Mouse (Mus musculus): ENCODE measurements at regions not wholly inside any gene's neighbourhood (a gene's known extent, or its start where the extent isn't known, plus 50 kb on each side); places are given as distances from the start of the nearest gene placed in this dataset.
A peak's percentile ranks its signal among the peaks of the same experiment; 100 is the strongest.

GRCm38 (mm10) chr2:47750997-47751623 is 1062.8 kb upstream of the Acvr2a start:
- no peak for DNase-seq (ENCODE audit: low spot score)
- no peaks in the 10 kb centered on the region for H3K4me1 ChIP-seq (ENCODE audit: insufficient read depth, low read length)
- H3K36me3 ChIP-seq (ENCODE audit: insufficient read depth, low read length): no peaks in the 10 kb centered on the region

DNA sequence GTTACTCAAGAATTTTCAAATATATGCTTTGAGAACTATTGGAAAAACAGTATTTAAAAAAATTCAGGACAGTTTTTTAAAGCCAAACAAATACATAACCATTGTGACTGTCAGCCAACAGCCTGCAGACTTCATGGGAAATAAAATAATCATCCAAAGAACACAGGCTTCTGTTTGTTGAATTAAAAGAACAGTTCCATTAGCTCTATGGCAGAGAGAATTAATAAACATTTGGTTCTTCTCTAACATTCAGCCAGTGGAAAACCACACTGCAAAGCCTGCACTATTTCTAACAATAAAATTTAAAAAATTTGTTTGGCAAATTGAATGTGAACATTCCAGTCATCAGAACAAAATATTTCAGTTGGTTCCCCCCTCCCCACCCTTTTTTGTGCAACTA is 1058.2 kb upstream of the Acvr2a start:
- no peak for ATAC-seq (ENCODE audit: low FRiP score)
- Histone ChIP-seq H3K4me3 (ENCODE audit: low read depth, low read length) (no peak overlapping the region), H3K9me3 (ENCODE audit: low read length) (no peaks in the 10 kb centered on the region), H3K27me3 (ENCODE audit: insufficient read depth, low read length) (no peaks in the 10 kb centered on the region), H3K36me3 (ENCODE audit: insufficient read depth, low read length) (no peaks in the 10 kb centered on the region), H3K9ac (replicated peaks; ENCODE audit: low read length, poor library complexity, severe bottlenecking) (no peak overlapping the region), H3K4me1 (ENCODE audit: insufficient read depth, low read length) (no peaks in the 10 kb centered on the region), H3K4me2 (ENCODE audit: low read depth, low read length, poor library complexity, severe bottlenecking) (no peak overlapping the region), H3K27ac (ENCODE audit: low read depth, low read length) (no peak overlapping the region)
- DNase-seq (ENCODE audit: low spot score): no peak
- TF ChIP-seq CTCF (IDR thresholded peaks at IDR 0.05): no peak

More at GRCm38 (mm10) chr2:47750997-47751623, 1062.8 kb upstream of the Acvr2a start:
- no peak for ATAC-seq (ENCODE audit: low FRiP score)
- no peak overlapping the region for H3K9ac ChIP-seq (replicated peaks; ENCODE audit: low read length, poor library complexity, severe bottlenecking)
- TF ChIP-seq CTCF (IDR thresholded peaks at IDR 0.05): no peak
- H3K4me3 ChIP-seq (ENCODE audit: low read depth, low read length): no peak overlapping the region
- H3K27me3 ChIP-seq (ENCODE audit: insufficient read depth, low read length): no peaks in the 10 kb centered on the region
- H3K27ac ChIP-seq (ENCODE audit: low read depth, low read length): no peak overlapping the region
- no peaks in the 10 kb centered on the region for H3K9me3 ChIP-seq (ENCODE audit: low read length)
- WGBS: 76% methylated on average over 4 of the region's 4 CpGs
- no peak overlapping the region for H3K4me2 ChIP-seq (ENCODE audit: low read depth, low read length, poor library complexity, severe bottlenecking)

DNA sequence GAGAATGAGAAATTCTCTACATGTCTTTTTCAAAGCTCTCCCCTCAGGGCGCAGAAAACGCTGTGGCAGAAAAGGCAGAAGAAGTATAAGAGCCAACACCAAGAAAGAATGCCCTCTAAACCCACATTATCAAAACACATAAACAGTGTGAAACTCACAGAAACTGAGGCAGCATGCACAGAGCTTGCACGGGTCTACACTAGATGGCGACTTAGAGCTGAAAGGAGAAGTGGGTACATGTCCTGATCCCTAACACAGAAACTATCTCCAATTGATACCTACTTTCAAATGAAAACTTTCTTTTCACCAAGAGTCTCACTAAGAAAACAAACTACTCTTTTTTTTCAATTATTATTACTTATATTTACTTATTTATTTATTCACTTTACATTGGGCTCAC is 1057.7 kb upstream of the Acvr2a start:
- Histone ChIP-seq H3K9me3 (ENCODE audit: low read length) (no peaks in the 10 kb centered on the region), H3K27ac (ENCODE audit: low read depth, low read length) (no peak overlapping the region), H3K36me3 (ENCODE audit: insufficient read depth, low read length) (no peaks in the 10 kb centered on the region), H3K9ac (replicated peaks; ENCODE audit: low read length, poor library complexity, severe bottlenecking) (no peak overlapping the region), H3K4me1 (ENCODE audit: insufficient read depth, low read length) (no peaks in the 10 kb centered on the region), H3K27me3 (ENCODE audit: insufficient read depth, low read length) (no peaks in the 10 kb centered on the region), H3K4me2 (ENCODE audit: low read depth, low read length, poor library complexity, severe bottlenecking) (no peak overlapping the region), H3K4me3 (ENCODE audit: low read depth, low read length) (no peak overlapping the region)
- TF ChIP-seq CTCF (IDR thresholded peaks at IDR 0.05): peak; percentile 40; the same call in 1 of the 2 replicates
- ATAC-seq (ENCODE audit: low FRiP score): no peak
- DNase-seq (ENCODE audit: low spot score): no peak
- 65% methylated on average over 4 of the region's 4 CpGs for WGBS

DNA sequence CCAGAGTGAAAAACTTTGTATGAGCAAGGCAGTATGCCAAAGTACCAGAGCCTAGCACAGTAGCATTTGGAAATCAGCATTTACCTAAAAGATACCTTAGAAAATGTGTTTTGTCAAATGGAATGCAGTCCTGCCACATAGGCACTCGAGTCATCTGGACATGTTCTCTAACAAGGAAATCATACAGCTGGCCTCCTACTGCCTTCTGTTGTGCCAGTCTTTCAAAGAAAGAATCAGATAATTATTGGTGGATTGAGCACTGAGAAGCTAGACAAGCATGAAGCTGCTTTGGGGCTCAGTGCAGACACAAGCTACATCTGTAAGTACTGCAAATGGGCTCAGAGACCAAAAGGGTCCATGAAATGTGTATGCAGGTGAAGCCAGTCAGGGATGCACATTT is 1038.1 kb upstream of the Acvr2a start:
- H3K9ac ChIP-seq (replicated peaks; ENCODE audit: low read length, poor library complexity, severe bottlenecking): no peak overlapping the region
- DNase-seq (ENCODE audit: low spot score) (no peak), ATAC-seq (ENCODE audit: low FRiP score) (no peak)
- TF ChIP-seq CTCF (IDR thresholded peaks at IDR 0.05): no peak
- no peaks in the 10 kb centered on the region for H3K27me3 ChIP-seq (ENCODE audit: insufficient read depth, low read length)
- H3K27ac ChIP-seq (ENCODE audit: low read depth, low read length): no peak overlapping the region
- no peaks in the 10 kb centered on the region for H3K9me3 ChIP-seq (ENCODE audit: low read length)
- no peak overlapping the region for H3K4me3 ChIP-seq (ENCODE audit: low read depth, low read length)
- 61% methylated on average over 1 of the region's 1 CpGs for WGBS
- no peak overlapping the region for H3K4me2 ChIP-seq (ENCODE audit: low read depth, low read length, poor library complexity, severe bottlenecking)
- H3K4me1 ChIP-seq (ENCODE audit: insufficient read depth, low read length): no peaks in the 10 kb centered on the region
- no peaks in the 10 kb centered on the region for H3K36me3 ChIP-seq (ENCODE audit: insufficient read depth, low read length)

- Histone ChIP-seq H3K4me1 (ENCODE audit: insufficient read depth, low read length) (no peaks in the 10 kb centered on the region), H3K4me3 (ENCODE audit: low read depth, low read length) (no peak overlapping the region), H3K9me3 (ENCODE audit: low read length) (no peaks in the 10 kb centered on the region), H3K9ac (replicated peaks; ENCODE audit: low read length, poor library complexity, severe bottlenecking) (no peak overlapping the region), H3K4me2 (ENCODE audit: low read depth, low read length, poor library complexity, severe bottlenecking) (no peak overlapping the region), H3K27me3 (ENCODE audit: insufficient read depth, low read length) (no peaks in the 10 kb centered on the region), H3K36me3 (ENCODE audit: insufficient read depth, low read length) (no peaks in the 10 kb centered on the region), H3K27ac (ENCODE audit: low read depth, low read length) (no peak overlapping the region)
- whole genome bisulfite sequencing: 74% methylated on average over 1 of the region's 1 CpGs
- TF ChIP-seq CTCF (IDR thresholded peaks at IDR 0.05): no peak
- ATAC-seq (ENCODE audit: low FRiP score) (no peak), DNase-seq (ENCODE audit: low spot score) (peak; percentile 32)
Measured at GRCm38 (mm10) chr2:47776965-47777364, 1036.9 kb upstream of the Acvr2a start.

DNA sequence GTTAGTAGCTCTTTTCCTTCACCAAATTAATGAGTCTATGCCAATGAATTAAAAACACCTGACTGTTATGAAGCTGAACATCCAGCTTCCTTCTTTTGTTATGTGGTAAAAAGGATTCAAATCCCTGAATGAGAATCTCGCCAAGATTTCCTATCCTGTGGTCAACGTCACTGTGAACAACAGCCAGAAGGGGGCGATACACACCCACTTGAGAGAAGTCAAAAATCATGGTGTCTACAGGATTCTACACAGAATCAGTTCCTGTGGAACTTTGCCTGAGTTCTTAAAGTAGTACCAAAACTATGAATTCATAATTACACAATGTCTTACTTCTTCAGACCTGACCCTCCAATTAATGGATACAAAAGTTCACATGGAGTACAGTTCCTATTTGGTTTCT is 1028.1 kb upstream of the Acvr2a start:
- Histone ChIP-seq H3K9ac (replicated peaks; ENCODE audit: low read length, poor library complexity, severe bottlenecking) (no peak overlapping the region), H3K4me3 (ENCODE audit: low read depth, low read length) (no peak overlapping the region), H3K9me3 (ENCODE audit: low read length) (no peaks in the 10 kb centered on the region), H3K27me3 (ENCODE audit: insufficient read depth, low read length) (no peaks in the 10 kb centered on the region), H3K27ac (ENCODE audit: low read depth, low read length) (no peak overlapping the region), H3K36me3 (ENCODE audit: insufficient read depth, low read length) (no peaks in the 10 kb centered on the region), H3K4me2 (ENCODE audit: low read depth, low read length, poor library complexity, severe bottlenecking) (no peak overlapping the region), H3K4me1 (ENCODE audit: insufficient read depth, low read length) (no peaks in the 10 kb centered on the region)
- peak; percentile 75 for TF ChIP-seq CTCF (IDR thresholded peaks at IDR 0.05)
- 5% methylated on average over 3 of the region's 3 CpGs for WGBS
- ATAC-seq (ENCODE audit: low FRiP score) (no peak), DNase-seq (ENCODE audit: low spot score) (peak; percentile 67)
